Mouse (Mus musculus): Measurements from ENCODE around the gene Gm11084. TPM values are rescaled to one million over a fixed set of nuclear protein-coding genes. Genes with fewer than 3 reads are reported as not detected.
A peak's percentile ranks its signal among the peaks of the same experiment; 100 is the strongest.
"Not testable (repeated sequence)": the region's sequence is repeated elsewhere in the genome, so short reads cannot be mapped to it uniquely, and the experiment has no call there.

Gene Gm11084
- total RNA-seq (2021), result not detected
- long read RNA-seq, experiment 1, partial matches to known transcripts, result 0 of 1 reads
- long read RNA-seq, experiment 1, other reads (novel, unspliced or antisense), result 1 of 1 reads
- long read RNA-seq, experiment 2, partial matches to known transcripts, result 0 of 3 reads
- long read RNA-seq, experiment 2, other reads (novel, unspliced or antisense), result 3 of 3 reads

DNA sequence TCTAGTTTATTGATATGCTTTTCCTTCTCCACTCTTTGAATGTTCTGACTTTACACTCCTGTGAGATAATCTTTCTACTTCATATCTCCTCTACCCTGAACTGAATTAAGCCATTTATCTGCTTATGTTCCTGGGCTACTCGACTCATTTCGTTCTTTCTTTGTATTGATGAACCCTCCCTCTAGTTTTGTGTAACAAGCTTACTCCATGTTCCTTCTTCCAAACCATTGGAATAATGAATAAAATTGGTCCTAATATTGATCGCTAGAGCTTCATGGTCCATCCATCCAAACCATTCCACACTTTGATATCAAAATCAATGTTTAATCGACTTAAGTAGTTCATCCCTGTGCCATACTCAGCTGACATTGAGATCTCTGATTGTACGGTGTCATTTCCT, at the start of gene Gm11084:
TSS of gene Gm11084 (minus strand) at position 101 of the 400 bp plus-strand sequence.
- intact Hi-C loops (cut with DNase I), result no loop called here
- DNase-seq, result no peak

DNA sequence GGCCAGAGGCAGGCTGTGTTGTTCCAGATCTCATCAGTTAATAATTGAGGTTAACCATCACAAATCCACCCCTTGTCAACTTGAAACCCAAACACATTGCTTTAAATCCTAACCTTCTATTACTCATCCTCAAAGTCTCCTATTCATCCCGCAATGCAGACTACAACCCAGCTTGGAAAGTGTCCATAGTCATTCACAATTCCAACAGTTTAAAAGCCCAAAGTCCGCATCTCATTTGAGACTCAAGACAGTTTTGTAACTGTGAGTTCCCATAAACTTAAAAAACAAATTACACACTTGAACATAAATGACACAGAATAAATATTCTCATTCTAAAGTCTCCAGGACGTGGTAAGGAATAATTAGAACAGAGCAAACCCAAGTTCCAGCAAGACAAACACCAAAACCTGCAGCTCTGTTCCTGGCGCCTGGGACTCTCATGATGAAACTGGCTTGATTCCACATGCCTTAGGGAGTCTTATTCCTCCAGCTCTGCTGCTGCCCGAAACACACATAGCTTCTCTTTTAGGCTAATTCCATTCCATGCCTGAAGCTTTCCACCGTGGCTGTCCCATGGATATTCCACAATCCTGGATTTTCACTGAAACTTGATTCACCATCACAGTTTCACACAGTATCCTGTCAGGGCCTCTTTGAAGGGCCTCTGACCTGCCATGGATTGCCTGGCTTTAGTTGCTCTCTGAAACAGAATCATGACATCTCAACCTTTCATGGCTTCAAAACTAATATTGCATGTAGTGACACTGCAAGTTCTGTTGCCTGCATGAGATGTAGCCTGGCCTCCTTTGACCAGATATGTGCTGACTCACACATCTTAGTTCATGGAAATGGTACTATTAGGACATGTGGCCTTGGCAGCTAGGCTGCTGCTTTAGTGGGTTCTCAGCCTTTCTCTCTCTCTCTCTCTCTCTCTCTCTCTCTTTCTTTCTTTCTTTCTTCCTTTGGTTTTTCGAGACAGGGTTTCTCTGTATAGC, 44.8 kb upstream of the Gm11084 start:
- intact Hi-C loops (cut with DNase I), result no loop called here
- DNase-seq, result no peak

DNA sequence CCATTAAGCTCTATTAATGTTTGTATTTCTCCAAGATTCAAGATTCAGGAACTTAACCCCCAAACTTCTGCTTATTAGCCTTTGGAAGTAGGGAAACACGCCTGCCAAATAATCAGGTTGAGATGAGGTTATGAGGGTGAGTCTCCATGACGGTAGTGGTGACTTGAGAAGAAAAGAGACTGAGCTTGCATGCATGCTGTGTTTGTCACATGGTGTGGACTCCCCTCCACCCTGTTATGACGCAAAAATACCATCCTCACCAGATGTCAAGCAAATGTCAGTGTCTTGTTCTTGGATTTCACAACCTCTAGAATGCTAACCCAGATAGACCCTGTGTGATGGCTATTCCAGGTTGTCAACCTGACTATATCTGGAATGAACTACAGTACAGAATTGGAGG, 43.3 kb upstream of the Gm11084 start:
- no peak for DNase-seq
- intact Hi-C loops (cut with DNase I), result no loop called here

DNA sequence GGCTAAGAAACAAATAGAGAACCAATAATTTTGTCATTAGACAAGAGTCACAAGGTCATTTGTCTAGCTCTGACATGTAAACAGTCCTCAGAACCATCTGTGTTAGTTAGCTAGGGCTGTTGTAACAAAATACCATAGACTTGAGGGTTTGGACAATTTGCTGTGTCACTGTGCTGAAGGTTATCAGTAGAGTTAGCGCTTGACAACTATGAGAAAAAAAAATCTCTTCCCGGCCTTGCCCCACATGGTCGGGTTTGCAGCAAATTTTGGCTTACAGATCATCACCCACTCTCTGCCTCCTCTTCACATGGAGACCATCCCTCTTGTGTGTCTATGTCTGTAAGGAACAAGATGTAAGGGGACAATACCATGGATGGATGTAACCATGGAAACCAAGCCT, 41.5 kb upstream of the Gm11084 start:
- intact Hi-C loops (cut with DNase I), result no loop called here
- no peak for DNase-seq

DNA sequence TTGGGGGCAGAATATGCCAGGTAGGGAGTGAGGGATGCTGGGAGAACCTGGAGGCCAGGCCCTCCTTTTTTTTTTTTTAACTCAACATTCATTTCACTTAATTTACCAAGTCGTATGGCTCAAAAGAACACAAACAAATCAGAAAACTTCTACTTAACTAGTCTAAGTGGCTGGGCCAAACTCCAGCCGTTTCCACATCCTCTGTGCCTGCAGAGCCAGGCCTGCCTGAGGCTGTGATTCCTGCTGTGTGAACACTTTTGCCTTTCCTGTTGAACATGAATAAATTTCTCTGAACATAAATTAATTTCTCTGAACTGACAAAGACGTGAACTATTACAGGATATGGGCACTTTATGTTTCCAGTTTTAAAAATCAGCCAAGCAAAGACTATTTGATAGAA, 40.6 kb upstream of the Gm11084 start:
- no peak for DNase-seq
- intact Hi-C loops (cut with DNase I), result no loop called here

DNA sequence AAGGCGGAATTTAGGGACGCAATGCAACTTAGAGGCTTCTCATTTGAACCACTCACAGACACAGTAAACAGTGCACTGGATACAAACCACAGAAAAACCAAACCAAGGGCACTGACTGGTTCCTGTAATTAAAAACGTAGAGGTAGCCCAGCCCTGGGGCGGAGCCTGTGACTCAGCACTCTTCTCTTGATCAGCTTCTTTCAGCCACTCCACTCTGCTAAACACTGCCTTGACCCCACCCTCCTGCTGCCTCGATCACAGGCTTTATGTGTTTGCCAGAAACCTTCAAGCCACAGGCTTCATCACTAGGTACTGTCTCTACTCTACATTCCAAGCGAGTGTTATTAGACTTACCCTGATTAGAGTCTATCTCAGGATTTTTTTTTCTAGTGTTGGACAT, 37.3 kb upstream of the Gm11084 start:
- intact Hi-C loops (cut with DNase I), result no loop called here
- DNase-seq, result peak in 1 of 2 experiments; percentile 10

DNA sequence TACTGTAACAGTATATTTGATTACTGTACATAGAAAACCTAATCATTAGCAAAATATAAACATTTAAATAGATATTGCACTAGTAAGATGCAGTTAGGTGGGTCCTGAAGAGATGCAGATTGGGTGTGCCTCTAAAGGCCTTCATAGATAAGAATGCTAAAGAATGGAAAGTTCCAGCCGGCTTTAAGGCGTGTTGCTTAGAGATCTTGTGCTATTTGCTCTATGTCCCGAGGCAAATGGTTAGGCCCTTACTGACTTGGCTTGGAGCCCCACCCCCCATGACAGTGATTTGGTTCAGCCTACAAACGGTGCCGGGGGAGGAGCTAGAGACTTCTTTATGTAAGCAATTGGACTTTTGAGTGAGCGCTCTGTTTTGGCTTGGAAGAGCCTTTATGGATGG, 34.5 kb upstream of the Gm11084 start:
- no peak for DNase-seq
- intact Hi-C loops (cut with DNase I), result no loop called here

DNA sequence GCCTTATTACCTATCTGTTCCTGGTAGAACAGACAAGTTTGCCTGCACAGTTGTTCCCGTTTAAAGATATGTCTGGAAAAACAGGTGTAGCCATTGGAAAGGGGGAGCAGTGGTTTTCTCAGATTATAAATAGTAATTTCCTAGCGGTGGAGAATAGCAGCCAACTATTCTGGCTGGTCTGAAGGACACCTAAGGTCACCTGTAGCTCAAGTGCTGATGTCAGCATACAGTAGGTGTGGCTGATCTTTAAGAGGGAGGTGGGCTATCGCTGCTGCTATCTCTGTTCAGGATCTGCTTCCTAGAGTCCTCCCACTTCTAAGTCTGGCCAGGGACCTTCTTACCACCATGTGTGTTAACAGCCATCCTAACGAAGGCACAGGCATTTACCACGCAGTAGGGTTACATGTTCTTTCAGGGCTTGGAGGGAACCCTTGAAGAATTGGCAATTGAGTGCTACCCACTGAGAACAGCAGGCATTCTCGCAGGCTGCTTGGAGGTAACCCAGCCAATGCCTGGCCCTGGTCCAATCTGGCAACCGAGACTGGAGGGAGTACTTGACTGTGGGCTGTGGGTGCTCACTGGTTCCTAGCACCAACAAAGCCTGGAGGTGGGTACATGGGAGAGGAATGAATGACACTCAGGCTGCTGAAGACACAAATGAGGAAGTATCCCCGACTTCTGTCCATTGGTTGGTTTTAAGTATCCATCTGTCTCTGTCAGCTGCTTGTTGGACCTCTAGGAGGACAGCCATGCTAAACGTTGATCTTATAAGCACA, 33.0 kb upstream of the Gm11084 start:
- intact Hi-C loops (cut with DNase I), result no loop called here
- peak; percentile 62 to 80 for DNase-seq

DNA sequence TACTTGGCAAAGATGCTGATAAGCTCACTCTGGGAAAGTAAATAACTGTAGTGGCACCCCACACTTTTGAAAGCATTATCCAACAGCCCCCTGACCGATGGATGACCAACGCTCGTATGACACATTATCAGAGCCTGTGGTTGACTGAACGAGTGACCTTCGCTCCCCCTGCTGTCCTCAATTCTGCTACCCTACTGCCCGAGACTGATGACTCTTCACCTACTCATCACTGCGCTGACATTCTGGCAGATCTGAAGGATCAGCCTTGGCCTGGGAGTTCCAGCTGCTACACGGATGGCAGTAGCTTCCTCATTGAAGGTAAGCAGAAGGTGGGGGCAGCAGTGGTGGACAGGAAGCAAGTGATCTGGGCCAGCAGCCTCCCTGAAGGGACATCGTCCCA, 27.5 kb upstream of the Gm11084 start:
- intact Hi-C loops (cut with DNase I); DNase-seq: not testable (repeated sequence)

DNA sequence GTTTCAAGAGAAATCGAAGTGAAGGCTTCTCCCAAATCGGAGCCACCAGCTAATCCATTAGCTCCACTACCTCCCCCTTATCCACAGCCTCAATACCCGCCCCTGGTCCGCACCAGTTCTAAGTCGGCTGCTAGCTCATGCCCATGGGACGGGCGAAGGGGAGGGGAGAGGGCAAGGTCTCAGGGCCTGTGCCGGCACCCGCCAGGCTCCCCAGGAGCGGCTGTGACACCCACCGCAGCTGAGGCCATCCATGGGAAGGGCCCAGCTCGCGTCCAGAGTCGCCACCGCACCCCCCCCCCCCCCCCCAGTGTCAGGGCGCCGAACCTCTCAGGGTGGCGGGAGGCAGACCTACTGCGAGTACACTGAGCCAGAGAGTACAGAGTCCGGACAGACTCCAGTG, 26.1 kb upstream of the Gm11084 start:
- intact Hi-C loops (cut with DNase I), result no loop called here
- peak in 1 of 2 experiments; percentile 24 for DNase-seq

DNA sequence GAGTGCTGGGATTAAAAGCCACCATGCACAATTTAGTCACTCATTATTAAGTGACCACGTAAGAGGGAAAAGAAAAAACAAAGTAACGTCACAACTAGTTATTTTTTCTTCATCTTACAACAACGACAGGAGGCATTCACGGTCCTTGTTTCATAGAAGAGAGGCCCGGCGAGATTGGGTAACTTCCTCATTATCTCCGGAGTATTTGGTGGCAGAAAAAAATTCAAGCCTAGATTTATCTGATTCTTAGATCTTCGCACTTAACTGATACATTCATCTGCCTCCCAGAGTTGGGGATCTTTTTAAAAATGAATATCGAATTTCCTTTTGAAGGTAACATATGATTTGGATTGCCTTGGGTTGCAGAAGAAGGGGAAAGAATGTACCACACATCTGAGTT, 21.0 kb upstream of the Gm11084 start:
- intact Hi-C loops (cut with DNase I), result no loop called here
- DNase-seq, result no peak

DNA sequence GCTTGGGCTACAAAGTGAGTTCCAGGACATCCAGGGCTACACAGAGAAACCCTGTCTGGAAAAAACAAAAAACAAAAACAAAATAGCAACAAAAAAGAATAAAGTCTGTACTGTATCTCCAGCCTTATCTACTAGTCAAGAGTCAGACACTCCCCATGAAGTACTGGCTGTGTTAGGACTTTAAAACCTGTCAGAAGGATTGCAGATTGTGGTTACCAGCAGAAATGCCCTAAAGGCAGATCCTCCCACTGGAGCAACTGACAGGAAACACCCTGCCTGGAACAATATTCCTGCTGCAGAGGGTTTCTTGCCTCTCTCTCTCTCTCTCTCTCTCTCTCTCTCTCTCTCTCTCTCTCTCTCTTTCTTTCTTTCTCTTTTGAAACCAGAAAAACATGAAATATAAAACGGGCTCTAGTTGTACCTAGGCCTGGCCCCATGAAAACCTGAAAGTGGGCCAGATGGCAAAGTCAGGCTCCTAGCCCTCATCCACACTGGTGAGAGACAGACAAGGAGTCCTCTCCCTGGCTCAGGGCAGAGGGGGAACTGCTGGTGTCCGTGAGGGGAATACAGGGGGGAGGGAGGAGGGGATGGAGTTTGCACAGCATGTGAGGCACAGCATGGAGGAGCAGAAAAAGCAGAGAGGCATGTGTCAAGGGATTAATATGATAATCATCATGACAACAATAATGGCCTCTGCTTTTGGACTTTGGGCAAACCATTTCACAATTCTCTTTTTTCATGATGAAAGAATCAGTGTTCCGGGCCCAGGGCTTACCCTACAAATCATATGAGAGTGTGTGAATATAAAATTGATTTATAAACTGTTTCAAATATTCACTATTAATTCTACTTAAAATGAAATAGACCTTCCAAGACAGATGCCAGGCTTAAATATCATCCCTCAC, 19.3 kb upstream of the Gm11084 start:
- intact Hi-C loops (cut with DNase I), result loop anchor here (2.0 kb wide), 1 partner anchor 39 kb away; no protein-coding TSS in a partner anchor
- DNase-seq, result no peak

DNA sequence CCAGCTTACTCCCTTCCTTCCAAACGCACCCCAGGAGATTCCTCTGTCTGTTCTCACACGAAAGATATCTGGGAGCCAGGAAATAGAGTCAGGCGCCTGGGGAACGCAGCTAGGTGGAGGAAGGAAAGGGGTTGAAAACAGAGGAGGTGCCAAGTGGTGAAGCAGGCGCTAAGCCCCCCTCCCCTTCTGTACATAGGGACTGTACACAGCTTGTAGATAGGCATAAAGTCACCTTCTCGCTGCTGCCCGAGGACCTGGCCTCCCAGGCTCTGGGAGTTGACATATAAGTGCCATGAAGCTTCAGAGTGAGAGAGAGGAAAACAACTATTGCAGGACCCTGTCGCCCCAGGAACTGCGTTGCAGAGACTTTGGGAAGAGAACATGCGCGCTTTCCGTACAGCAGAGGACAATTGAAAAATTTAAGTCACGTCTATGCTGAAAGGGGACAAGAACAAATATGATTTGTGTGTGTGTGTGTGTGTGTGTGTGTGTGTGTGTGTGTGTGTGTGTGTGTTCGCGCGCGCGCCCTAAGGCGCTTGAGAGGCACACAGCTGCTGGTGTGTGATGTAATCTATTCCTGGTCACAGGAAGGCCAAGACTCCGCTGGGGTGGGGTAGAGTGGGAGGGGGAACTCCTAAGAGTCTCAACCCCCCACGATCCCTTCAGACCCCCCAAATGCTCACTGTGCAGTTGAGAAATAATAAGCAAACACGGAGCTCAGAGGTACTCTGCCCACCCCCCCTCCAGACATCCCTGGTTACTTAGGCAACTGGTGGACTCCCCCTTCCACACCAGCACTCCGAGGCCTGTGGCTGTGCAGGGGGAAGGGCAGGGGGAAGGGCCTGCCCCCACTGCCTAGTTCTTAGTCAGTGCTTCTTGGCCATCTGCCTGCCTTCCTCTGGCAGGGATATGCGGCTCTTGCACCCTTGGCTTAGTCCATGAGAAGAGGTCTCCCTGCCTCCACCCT, 17.5 kb upstream of the Gm11084 start:
- DNase-seq, result peak; percentile 90 to 91
- intact Hi-C loops (cut with DNase I), result loop anchor here (2.0 kb wide), 1 partner anchor 41 kb away; no protein-coding TSS in a partner anchor

DNA sequence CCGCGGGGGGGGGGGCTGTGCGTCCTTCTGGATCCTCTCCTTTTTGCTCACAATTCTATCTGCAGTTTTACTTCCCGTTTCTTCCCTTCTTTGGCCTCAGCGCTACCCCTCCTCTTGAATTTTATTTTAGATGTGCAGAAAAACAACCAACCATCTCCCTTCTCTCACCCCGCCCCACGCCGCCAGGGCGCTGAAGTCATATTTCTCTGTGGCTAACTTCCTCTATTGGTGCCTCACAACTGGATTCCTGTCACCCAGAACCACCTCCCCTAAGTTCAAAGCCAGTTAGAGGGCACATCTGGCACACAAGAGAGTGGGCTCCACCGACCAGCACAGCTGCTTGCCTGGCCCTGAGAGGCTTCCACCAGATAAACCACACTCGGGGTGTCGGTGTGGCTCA, 16.5 kb upstream of the Gm11084 start:
- peak; percentile 63 to 68 for DNase-seq
- intact Hi-C loops (cut with DNase I), result no loop called here

DNA sequence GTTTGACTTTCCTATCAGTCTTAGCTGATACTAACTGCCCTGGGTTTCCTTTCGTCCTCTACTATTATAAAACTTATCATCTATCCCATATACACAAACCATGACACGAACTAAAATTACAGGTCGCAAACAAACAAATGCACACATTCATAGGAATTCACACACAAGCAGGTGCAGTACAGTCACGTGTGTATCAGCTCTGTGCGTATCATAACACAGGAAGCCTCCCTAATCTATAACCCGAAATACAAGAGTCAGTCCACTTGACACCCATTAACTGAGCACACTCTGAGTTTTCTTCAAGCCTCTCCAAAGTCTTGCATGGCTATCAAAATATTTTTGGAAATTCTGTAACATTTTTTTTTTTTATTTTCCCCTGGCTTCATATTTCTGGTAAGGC, 15.9 kb upstream of the Gm11084 start:
- no peak for DNase-seq
- intact Hi-C loops (cut with DNase I), result no loop called here

DNA sequence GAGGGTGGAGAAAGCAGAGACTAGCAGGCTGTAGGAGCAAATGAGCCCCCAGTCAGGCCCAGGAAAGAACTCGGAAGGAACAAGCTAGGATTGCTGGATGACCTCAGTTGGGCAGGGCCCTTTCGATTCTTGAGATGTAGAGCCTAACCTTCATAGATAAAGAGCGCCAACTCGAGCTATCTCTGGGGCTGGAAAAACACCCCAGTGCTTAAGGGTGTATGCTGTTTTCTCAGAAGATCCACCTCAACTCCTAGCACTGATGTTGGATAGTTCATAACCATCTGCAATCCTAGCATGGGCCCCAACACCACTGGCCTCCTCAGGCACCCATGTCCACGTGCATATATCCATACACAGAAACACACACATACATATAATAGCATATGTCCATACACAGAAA, 15.5 kb upstream of the Gm11084 start:
- intact Hi-C loops (cut with DNase I), result no loop called here

DNA sequence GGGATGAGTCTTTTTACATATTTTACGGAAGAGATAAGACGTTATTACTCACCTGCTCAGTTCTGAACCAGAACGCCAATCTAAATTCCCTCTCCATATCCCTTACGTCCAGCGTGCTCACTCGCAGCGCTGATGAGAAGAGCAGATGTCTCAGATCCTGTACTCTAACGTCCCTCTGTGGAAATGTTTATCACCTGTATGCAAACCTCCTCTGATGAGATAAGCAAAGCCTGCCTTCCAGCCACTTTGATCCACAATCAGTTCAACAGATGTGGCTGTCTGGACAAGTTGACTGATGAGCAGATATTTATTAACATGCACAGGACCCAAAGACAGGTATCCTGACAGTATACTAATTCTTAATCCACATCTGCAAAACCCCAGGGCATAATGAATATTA, 13.7 kb upstream of the Gm11084 start:
- intact Hi-C loops (cut with DNase I), result no loop called here
- no peak for DNase-seq

More for the DNA sequence above, 15.5 kb upstream of the Gm11084 start:
- no peak for DNase-seq

DNA sequence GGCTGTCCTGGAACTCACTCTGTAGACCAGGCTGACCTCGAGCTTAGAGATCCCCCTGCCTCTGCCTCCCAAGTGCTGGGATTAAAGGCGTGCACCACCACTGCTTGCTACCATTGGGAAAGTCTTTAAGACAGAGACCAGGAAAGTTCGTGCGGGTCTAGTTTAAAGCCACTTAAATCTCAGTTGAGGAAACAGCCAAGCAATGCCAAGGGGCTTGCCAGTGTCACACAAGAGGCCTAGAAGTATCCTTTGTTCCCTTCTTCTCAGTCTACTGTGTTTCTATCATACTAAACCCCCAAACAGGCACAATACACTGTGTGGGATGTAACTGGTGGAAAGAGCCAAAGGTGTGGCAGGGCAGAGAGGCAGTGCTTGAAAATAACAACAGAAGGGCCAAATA, 11.1 kb upstream of the Gm11084 start:
- intact Hi-C loops (cut with DNase I), result loop anchor here (2.0 kb wide), 1 partner anchor 15 kb away; no protein-coding TSS in a partner anchor
- no peak for DNase-seq

Data from heart, postnatal 14 days (tissue).